Mouse (Mus musculus) heart, postnatal 0 days (tissue): ENCODE data around the gene Kcnab3. TPM values are rescaled to one million over a fixed set of nuclear protein-coding genes. Genes with fewer than 3 reads are reported as not detected.

Experiments
- ATAC-seq: fragments of 200-750 bp; cut with Nextera tagmentation; 2 replicates; pipeline ENCODE4 v1.8.0; 2017; ENCODE audit warnings: low read depth, moderate number of reproducible peaks, moderate library complexity; ENCODE audit not compliant: insufficient read depth
- DNase-seq: peaks from one replicate; pipeline ENCODE4 v3.0.0-alpha.2; 2016; ENCODE audit warnings: low spot score
- H3K27ac ChIP-seq: fragments of 300-500 bp; sonication (generic); 2 replicates; pipeline ENCODE4 v1.5.1; 2014; ENCODE audit warnings: low read depth, mild to moderate bottlenecking
- H3K27me3 ChIP-seq: fragments of 300-500 bp; sonication (generic); 2 replicates; pipeline ENCODE4 v1.6.1; 2014; ENCODE audit warnings: low read length, mixed read lengths; ENCODE audit not compliant: control insufficient read depth, insufficient read depth
- H3K36me3 ChIP-seq: fragments of 300-500 bp; sonication (generic); replicated peaks from 2 replicates; pipeline ENCODE4 v1.6.1; 2014; ENCODE audit warnings: low read length, mixed read lengths; ENCODE audit not compliant: control insufficient read depth, insufficient read depth
- H3K4me1 ChIP-seq: fragments of 300-500 bp; sonication (generic); 2 replicates; pipeline ENCODE4 v1.6.1; 2014; ENCODE audit warnings: antibody characterized with exemption; ENCODE audit not compliant: control insufficient read depth, insufficient read depth
- H3K4me2 ChIP-seq: fragments of 300-500 bp; sonication (generic); 2 replicates; pipeline ENCODE4 v1.6.1; 2014; ENCODE audit warnings: low read depth, mild to moderate bottlenecking, low read length, moderate library complexity
- H3K4me3 ChIP-seq: fragments of 300-500 bp; sonication (generic); 2 replicates; pipeline ENCODE4 v1.5.1; 2014; ENCODE audit warnings: low read depth, low read length
- H3K9ac ChIP-seq: fragments of 300-500 bp; sonication (generic); replicated peaks from 2 replicates; pipeline ENCODE4 v1.6.1; 2014; ENCODE audit warnings: low read depth, low read length, mixed read lengths
- H3K9me3 ChIP-seq: fragments of 300-500 bp; sonication (generic); replicated peaks from 2 replicates; pipeline ENCODE4 v1.6.1; 2016; ENCODE audit warnings: low read length; ENCODE audit not compliant: control insufficient read depth
- CTCF ChIP-seq: IDR thresholded peaks from 2 replicates; pipeline ENCODE4 v1.5.1; 2016; ENCODE audit warnings: antibody characterized with exemption, control low read depth, low read depth
- EP300 ChIP-seq: IDR thresholded peaks from 2 replicates; pipeline ENCODE4 v1.6.1; 2016; ENCODE audit warnings: antibody characterized with exemption, low read depth
- WGBS: fragments of 180-500 bp; shearing (Covaris S2); extraction: QIAGEN DNeasy Blood & Tissue Kit; methylation state at CpG from one replicate; pipeline ENCODE4 v1.1.7; 2014; 5-methylcytosine and 5-hydroxymethylcytosine counted together
- polyA plus RNA-seq: library from polyadenylated mRNA; unstranded; fragments of >200 nt; fragmentation: Nextera tagmentation; extraction: Ambion mirVana; gene quantifications from 2 replicates; pipeline ENCODE4 v1.2.1, GENCODE M21; 2015
- total RNA-seq: library from RNA; depleted of rRNA; stranded (reverse); fragments of >200 nt; gene quantifications from 2 replicates; pipeline ENCODE4 v1.2.3, GENCODE M21; 2014; ENCODE audit warnings: low replicate concordance

The Kcnab3 gene
- total and polyA plus RNA-seq, 2 experiments from 2014 or later, result 1.1 to 1.4 TPM

GRCm38 (mm10) chr11:69372056-69372779 lies 46.2 kb downstream of the Kcnab3 start:
- ATAC-seq (no peak), DNase-seq (no peak)
- Histone ChIP-seq H3K27ac (peak overlapping the region; percentile 36), H3K4me1 (peaks cover 12% of the 10 kb centered on the region), H3K9ac (no peak overlapping the region), H3K4me2 (no peak overlapping the region), H3K4me3 (no peak overlapping the region), H3K9me3 (no peaks in the 10 kb centered on the region), H3K36me3 (0 out of 2 replicates have a peak, but pooled peaks cover 6% of the 10 kb centered on the region), H3K27me3 (no peaks in the 10 kb centered on the region)
- TF ChIP-seq EP300, result no peak
- no peak for TF ChIP-seq CTCF
- WGBS, result 21% methylated on average over 12 of the region's 12 CpGs

GRCm38 (mm10) chr11:69372780-69373170 lies 46.7 kb downstream of the Kcnab3 start:
- Histone ChIP-seq H3K4me1 (peaks cover 7% of the 10 kb centered on the region), H3K4me3 (no peak overlapping the region), H3K4me2 (no peak overlapping the region), H3K36me3 (0 out of 2 replicates have a peak, but pooled peaks cover 6% of the 10 kb centered on the region), H3K27ac (no peak overlapping the region), H3K9me3 (no peaks in the 10 kb centered on the region), H3K9ac (no peak overlapping the region), H3K27me3 (no peaks in the 10 kb centered on the region)
- ATAC-seq, result no peak
- DNase-seq, result no peak
- TF ChIP-seq CTCF (peak; percentile 35; the same call in 1 of the 2 replicates), EP300 (no peak)
- 56% methylated on average over 3 of the region's 3 CpGs for WGBS

GRCm38 (mm10) chr11:69373223-69373965 lies 47.3 kb downstream of the Kcnab3 start:
- ATAC-seq, result no peak
- Histone ChIP-seq H3K27me3 (no peaks in the 10 kb centered on the region), H3K9me3 (no peaks in the 10 kb centered on the region), H3K4me1 (0 out of 2 replicates have a peak, but pooled peaks cover 3% of the 10 kb centered on the region), H3K4me2 (no peak overlapping the region), H3K4me3 (no peak overlapping the region), H3K27ac (no peak overlapping the region), H3K9ac (no peak overlapping the region), H3K36me3 (0 out of 2 replicates have a peak, but pooled peaks cover 6% of the 10 kb centered on the region)
- no peak for TF ChIP-seq CTCF
- no peak for TF ChIP-seq EP300
- 91% methylated on average over 16 of the region's 16 CpGs for WGBS
- no peak for DNase-seq

- WGBS, result 76% methylated on average over 4 of the region's 4 CpGs
Observed at GRCm38 (mm10) chr11:69375646-69376045, 49.6 kb downstream of the Kcnab3 start.

GRCm38 (mm10) chr11:69377766-69378165 lies 51.7 kb downstream of the Kcnab3 start:
- no peak for DNase-seq

More at GRCm38 (mm10) chr11:69375646-69376045, 49.6 kb downstream of the Kcnab3 start:
- H3K4me2 ChIP-seq, result no peak overlapping the region
- H3K4me1 ChIP-seq, result 0 out of 2 replicates have a peak, but pooled peaks cover 3% of the 10 kb centered on the region
- no peaks in the 10 kb centered on the region for H3K27me3 ChIP-seq
- no peak overlapping the region for H3K27ac ChIP-seq
- H3K9me3 ChIP-seq, result no peaks in the 10 kb centered on the region
- no peak for ATAC-seq
- H3K36me3 ChIP-seq, result 0 out of 2 replicates have a peak, but pooled peaks cover 6% of the 10 kb centered on the region
- no peak overlapping the region for H3K9ac ChIP-seq
- DNase-seq, result no peak
- no peak for TF ChIP-seq CTCF
- TF ChIP-seq EP300, result no peak
- H3K4me3 ChIP-seq, result no peak overlapping the region

More at GRCm38 (mm10) chr11:69377766-69378165, 51.7 kb downstream of the Kcnab3 start:
- Histone ChIP-seq H3K36me3 (0 out of 2 replicates have a peak, but pooled peaks cover 6% of the 10 kb centered on the region), H3K9ac (no peak overlapping the region), H3K4me2 (no peak overlapping the region), H3K27ac (no peak overlapping the region), H3K4me3 (no peak overlapping the region), H3K9me3 (no peaks in the 10 kb centered on the region), H3K27me3 (no peaks in the 10 kb centered on the region), H3K4me1 (0 out of 2 replicates have a peak, but pooled peaks cover 4% of the 10 kb centered on the region)
- TF ChIP-seq EP300 (no peak), CTCF (no peak)
- ATAC-seq, result no peak
- 58% methylated on average over 3 of the region's 3 CpGs for WGBS
